Comparison of ENCODE assay signal across 17 mouse cellular contexts in the genomic region with DNA sequence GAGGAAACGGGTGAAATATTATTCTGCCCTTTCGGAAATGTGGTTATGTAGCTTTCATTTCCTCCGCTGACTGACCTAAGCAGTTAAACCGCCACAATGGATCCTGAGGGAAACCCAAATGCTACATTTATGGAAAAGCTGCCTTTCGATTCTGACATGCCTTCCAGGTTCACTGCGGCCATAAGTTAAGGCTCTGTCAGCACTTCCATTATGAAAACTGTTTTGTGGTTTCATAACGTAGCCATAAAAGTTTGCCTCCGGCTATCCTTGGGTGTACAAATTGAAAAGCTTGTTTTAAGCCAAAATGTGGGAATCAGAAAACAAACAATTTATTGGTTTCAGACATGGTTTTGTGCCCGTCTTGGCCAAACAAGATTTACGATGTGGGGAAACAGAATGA.
"Had no signal": no experiment of that assay in that cellular context is flagged by ENCODE, and none has a peak within 500 bp of the region (broad histone marks: within the 10 kb centered on the region; RNA-seq: fewer than 3 reads in every experiment).

No protein-coding gene starts in this region.

- H3K4me1 ChIP-seq: liver, embryonic 13.5 days; midbrain, embryonic 10.5 days; neural tube, embryonic 15.5 days had no signal

- ATAC-seq: liver, postnatal 0 days had no signal

- DNase-seq: kidney, adult 2 months; kidney, postnatal 36 days; layer of hippocampus, adult 9-11 months; layer of hippocampus, postnatal 36 days; liver; liver, embryonic 13.5 days; liver, postnatal 0 days; lung, postnatal 36 days; midbrain, embryonic 14.5 days; right cerebral cortex, adult 18-20 months; right cerebral cortex, postnatal 25 days; thymus, adult 18-20 months; thymus, postnatal 25 days had no signal

- H3K27me3 ChIP-seq: kidney, embryonic 15.5 days; liver, embryonic 13.5 days; neural tube, embryonic 15.5 days had no signal

- H3K9ac ChIP-seq: kidney, embryonic 15.5 days; liver, embryonic 13.5 days; liver, postnatal 0 days; neural tube, embryonic 15.5 days had no signal

- H3K36me3 ChIP-seq: kidney, embryonic 15.5 days; liver, embryonic 13.5 days; midbrain, embryonic 10.5 days; neural tube, embryonic 15.5 days had no signal

- H3K4me2 ChIP-seq: kidney, embryonic 15.5 days; liver, embryonic 13.5 days; neural tube, embryonic 15.5 days had no signal

- H3K27ac ChIP-seq: kidney, embryonic 15.5 days; liver, embryonic 13.5 days; midbrain, embryonic 10.5 days; neural tube, embryonic 15.5 days had no signal

- H3K9me3 ChIP-seq: kidney, embryonic 15.5 days; liver, embryonic 13.5 days; midbrain, embryonic 10.5 days; neural tube, embryonic 15.5 days had no signal

- H3K4me3 ChIP-seq: kidney, embryonic 15.5 days; liver, embryonic 13.5 days; midbrain, embryonic 10.5 days; myocyte; neural tube, embryonic 15.5 days had no signal
